Mouse (Mus musculus) neutrophil, adult 5-6 weeks (primary cell): Measurements from ENCODE around the gene Camk1d. TPM values are rescaled to one million over a fixed set of nuclear protein-coding genes. Genes with fewer than 3 reads are reported as not detected.
"Not testable (repeated sequence)": the region's sequence is repeated elsewhere in the genome, so short reads cannot be mapped to it uniquely, and the experiment has no call there.

Experiments used
- ATAC-seq: fragments of 151-379, 151-347 bp; 2 replicates; pipeline ENCODE4 v1.8.0; 2017; ENCODE audit warnings: mild to moderate bottlenecking, moderate TSS enrichment; ENCODE audit not compliant: insufficient number of reproducible peaks, poor library complexity, low FRiP score, severe bottlenecking; ENCODE audit errors: extremely low read depth
- total RNA-seq: library from RNA; stranded (forward); fragments of 200-1000 nt; gene quantifications from 2 replicates; pipeline ENCODE4 v1.2.3, GENCODE M21; 2017

Gene Camk1d
- total RNA-seq, 1 experiment from 2014 or later, result 41.3 TPM

GRCm38 (mm10) chr2:5262279-5262678 lies 452.0 kb downstream of the Camk1d start:
- no peak for ATAC-seq

- ATAC-seq, result no peak
Measured at GRCm38 (mm10) chr2:5258250-5258649, 456.1 kb downstream of the Camk1d start.

- ATAC-seq, result no peak
Measured at GRCm38 (mm10) chr2:5249969-5250368, 464.3 kb downstream of the Camk1d start.

DNA sequence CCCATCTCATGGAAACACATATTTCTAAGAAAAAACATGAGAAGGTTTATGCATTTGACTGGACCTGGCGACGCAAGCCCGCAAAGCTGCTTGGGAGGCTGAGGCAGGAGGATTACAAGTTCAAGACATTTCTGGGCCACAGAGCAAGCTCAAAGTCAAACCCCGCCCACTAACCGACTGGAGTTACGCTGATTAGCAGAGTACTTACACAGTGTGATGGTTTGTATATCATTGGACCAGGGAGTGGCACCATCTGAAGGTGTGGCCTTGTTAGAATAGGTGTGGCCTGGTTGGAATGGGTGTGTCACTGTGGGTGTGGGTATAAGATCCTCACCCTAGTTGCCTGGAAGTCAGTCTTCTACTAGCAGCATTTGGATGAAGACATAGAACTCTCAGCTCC lies 465.1 kb downstream of the Camk1d start:
- not testable (repeated sequence) for ATAC-seq

Other genes starting within 250 kb of the Camk1d start
- 14.5 and 19.5 TPM in 2 replicates for gene Nudt5, start 130.5 kb upstream of the Camk1d start, total RNA-seq
- gene Cdc123, start 130.6 kb upstream of the Camk1d start, total RNA-seq, result 65.6 and 110 TPM in 2 replicates
- gene Gm13199, start 148.4 kb upstream of the Camk1d start, total RNA-seq, result 2.0 and 5.2 TPM in 2 replicates
- gene Sec61a2, start 180.9 kb upstream of the Camk1d start, total RNA-seq, result 13.0 and 16.5 TPM in 2 replicates
- gene Dhtkd1, start 228.3 kb upstream of the Camk1d start, total RNA-seq, result 0.35 and 0.37 TPM in 2 replicates
- gene Upf2, start 237.0 kb upstream of the Camk1d start, total RNA-seq, result 62.4 and 76.5 TPM in 2 replicates